Mouse (Mus musculus): ENCODE results near the gene Ugt1a8. TPM values are rescaled to one million over a fixed set of nuclear protein-coding genes. Genes with fewer than 3 reads are reported as not detected.

The Ugt1a8 gene
- polyA plus RNA-seq, 1 experiment from 2014 or later, result not detected

- peaks cover 21% of the 10 kb centered on the region for H3K36me3 ChIP-seq (replicated peaks)
- peaks cover 95% of the 10 kb centered on the region for H3K9me3 ChIP-seq
- H3K4me1 ChIP-seq, result no peaks in the 10 kb centered on the region
- WGBS, result 79% methylated on average over 13 of the region's 13 CpGs
- no peak overlapping the region for H3K4me3 ChIP-seq
- no peak for DNase-seq (ENCODE audit: low spot score)
- no peak overlapping the region for H3K27ac ChIP-seq (replicated peaks)
- H3K27me3 ChIP-seq (replicated peaks; ENCODE audit: low read depth, poor library complexity, severe bottlenecking), result no peaks in the 10 kb centered on the region
Observed at GRCm38 (mm10) chr1:88255989-88256754, 168.6 kb downstream of the Ugt1a8 start.

- Histone ChIP-seq H3K4me1 (no peaks in the 10 kb centered on the region), H3K27me3 (replicated peaks; ENCODE audit: low read depth, poor library complexity, severe bottlenecking) (no peaks in the 10 kb centered on the region), H3K36me3 (replicated peaks) (peaks cover 30% of the 10 kb centered on the region), H3K27ac (replicated peaks) (no peak overlapping the region), H3K4me3 (no peak overlapping the region), H3K9me3 (peaks cover 97% of the 10 kb centered on the region)
- 79% methylated on average over 10 of the region's 10 CpGs for WGBS
- DNase-seq (ENCODE audit: low spot score), result no peak
Observed at GRCm38 (mm10) chr1:88256886-88257663, 169.5 kb downstream of the Ugt1a8 start.

GRCm38 (mm10) chr1:88257681-88258080, 170.1 kb downstream of the Ugt1a8 start:
- no peak overlapping the region for H3K27ac ChIP-seq (replicated peaks)
- no peak overlapping the region for H3K4me3 ChIP-seq
- no peaks in the 10 kb centered on the region for H3K27me3 ChIP-seq (replicated peaks; ENCODE audit: low read depth, poor library complexity, severe bottlenecking)
- no peaks in the 10 kb centered on the region for H3K4me1 ChIP-seq
- H3K36me3 ChIP-seq (replicated peaks), result peaks cover 36% of the 10 kb centered on the region
- peaks cover 95% of the 10 kb centered on the region for H3K9me3 ChIP-seq
- no peak for DNase-seq (ENCODE audit: low spot score)
- 81% methylated on average over 6 of the region's 6 CpGs for WGBS

DNA sequence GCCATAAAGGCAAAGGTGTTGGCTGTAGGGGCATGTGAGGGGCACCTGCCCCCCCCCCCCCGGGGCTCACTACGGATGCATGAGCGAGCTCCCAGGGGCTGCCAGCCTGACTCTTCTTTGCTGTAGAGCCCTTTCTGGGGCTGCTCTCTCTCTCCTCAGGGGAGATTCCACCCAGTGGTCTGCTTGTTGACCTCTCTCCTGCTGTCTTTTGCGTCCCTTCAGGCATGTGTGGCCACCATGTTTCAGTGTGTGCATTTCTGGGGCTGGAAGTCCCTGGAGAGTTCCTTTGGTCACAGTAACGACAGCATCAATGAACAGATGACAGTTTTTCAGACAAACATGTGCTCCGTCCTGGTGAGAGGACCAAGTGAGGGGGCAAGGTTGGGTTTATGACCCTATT, 170.7 kb downstream of the Ugt1a8 start:
- 72% methylated on average over 6 of the region's 6 CpGs for WGBS
- no peak overlapping the region for H3K27ac ChIP-seq (replicated peaks)
- DNase-seq (ENCODE audit: low spot score), result no peak
- H3K4me3 ChIP-seq, result no peak overlapping the region
- H3K27me3 ChIP-seq (replicated peaks; ENCODE audit: low read depth, poor library complexity, severe bottlenecking), result no peaks in the 10 kb centered on the region
- H3K36me3 ChIP-seq (replicated peaks), result peaks cover 43% of the 10 kb centered on the region
- H3K4me1 ChIP-seq, result no peaks in the 10 kb centered on the region
- peaks cover 95% of the 10 kb centered on the region for H3K9me3 ChIP-seq

DNA sequence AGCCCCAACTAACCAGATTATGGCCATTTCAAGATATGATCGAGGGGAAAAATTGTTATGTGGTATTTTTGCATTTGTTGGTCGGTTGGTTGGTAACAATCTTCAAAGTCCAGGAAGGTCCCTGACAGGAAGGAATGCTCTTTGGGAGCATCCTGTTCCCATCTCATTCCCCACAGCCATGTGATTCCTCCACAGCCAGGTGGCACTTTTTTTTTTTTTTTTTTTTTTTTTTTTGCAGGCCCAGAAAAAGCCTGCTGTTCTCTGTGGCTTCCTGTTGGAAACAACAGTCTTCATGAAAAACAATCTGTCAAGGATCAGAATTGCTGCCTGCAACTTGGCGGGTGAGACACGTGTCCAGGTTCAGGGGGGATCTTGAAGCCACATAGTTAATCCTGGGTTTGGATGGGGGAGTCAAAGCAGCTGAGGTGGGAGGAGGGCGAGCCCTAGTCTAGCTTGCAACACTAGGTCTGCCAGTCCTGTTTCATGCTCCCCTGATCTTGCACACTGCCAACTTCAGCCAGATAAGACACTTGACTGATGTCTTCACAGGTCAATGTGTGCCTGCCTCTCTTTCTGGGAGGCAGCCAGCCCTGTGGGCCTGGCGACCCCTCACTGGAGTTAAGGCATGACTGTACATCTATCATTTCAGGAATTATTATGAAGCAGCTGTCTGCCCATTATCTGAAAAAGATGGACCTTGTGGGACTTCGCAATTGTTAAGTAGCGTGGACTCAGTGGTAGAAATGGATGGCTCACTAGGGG, 171.4 kb downstream of the Ugt1a8 start:
- WGBS, result 81% methylated on average over 8 of the region's 8 CpGs
- no peak for DNase-seq (ENCODE audit: low spot score)
- Histone ChIP-seq H3K4me3 (no peak overlapping the region), H3K9me3 (peaks cover 95% of the 10 kb centered on the region), H3K36me3 (replicated peaks) (peaks cover 50% of the 10 kb centered on the region), H3K27ac (replicated peaks) (no peak overlapping the region), H3K4me1 (no peaks in the 10 kb centered on the region), H3K27me3 (replicated peaks; ENCODE audit: low read depth, poor library complexity, severe bottlenecking) (no peaks in the 10 kb centered on the region)

GRCm38 (mm10) chr1:88259643-88260024, 172.0 kb downstream of the Ugt1a8 start:
- Histone ChIP-seq H3K4me1 (no peaks in the 10 kb centered on the region), H3K9me3 (peaks cover 94% of the 10 kb centered on the region), H3K36me3 (replicated peaks) (peaks cover 56% of the 10 kb centered on the region), H3K4me3 (no peak overlapping the region), H3K27me3 (replicated peaks; ENCODE audit: low read depth, poor library complexity, severe bottlenecking) (no peaks in the 10 kb centered on the region), H3K27ac (replicated peaks) (no peak overlapping the region)
- WGBS, result 77% methylated on average over 4 of the region's 4 CpGs
- no peak for DNase-seq (ENCODE audit: low spot score)

GRCm38 (mm10) chr1:88260114-88260513, 172.5 kb downstream of the Ugt1a8 start:
- Histone ChIP-seq H3K4me3 (no peak overlapping the region), H3K27ac (replicated peaks) (no peak overlapping the region), H3K36me3 (replicated peaks) (peaks cover 60% of the 10 kb centered on the region), H3K9me3 (peaks cover 94% of the 10 kb centered on the region), H3K4me1 (no peaks in the 10 kb centered on the region), H3K27me3 (replicated peaks; ENCODE audit: low read depth, poor library complexity, severe bottlenecking) (no peaks in the 10 kb centered on the region)
- DNase-seq (ENCODE audit: low spot score), result no peak
- 85% methylated on average over 6 of the region's 6 CpGs for WGBS

DNA sequence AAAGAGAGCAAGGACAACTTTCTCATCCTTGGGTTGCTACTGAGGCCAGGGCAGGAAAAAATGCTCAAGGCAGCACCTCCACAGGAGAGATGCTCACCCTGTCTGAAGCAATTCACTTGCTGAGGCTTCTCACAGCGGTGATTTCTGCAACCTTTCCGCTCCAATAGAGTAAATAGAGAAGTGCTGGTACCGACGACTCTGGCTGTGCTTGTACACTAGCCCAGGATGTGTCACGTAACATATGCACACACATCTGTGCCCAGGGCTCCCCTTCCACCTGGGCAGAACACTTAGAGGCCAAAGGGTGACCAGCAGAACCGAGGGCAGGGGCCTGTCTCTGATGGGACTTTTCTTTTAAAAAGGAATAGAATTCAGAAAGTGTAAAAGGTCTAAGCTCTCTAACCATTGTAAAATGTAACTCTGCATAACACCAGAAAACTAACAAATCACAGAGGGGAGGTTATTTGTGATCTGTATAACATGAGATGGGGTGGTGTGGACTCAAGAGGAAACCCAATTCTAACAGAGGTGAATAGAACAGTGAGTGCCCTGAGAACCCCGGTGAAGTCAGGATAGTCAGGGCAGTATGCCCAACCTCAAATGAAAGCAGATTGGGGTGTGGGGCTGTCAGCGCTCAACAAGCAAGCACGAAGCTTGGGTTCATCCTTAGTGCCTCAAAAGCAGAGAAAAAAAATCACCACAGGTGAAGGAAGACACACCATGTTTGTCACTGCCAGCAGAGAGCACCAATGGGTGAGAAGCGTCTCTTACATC, 173.2 kb downstream of the Ugt1a8 start:
- H3K27ac ChIP-seq (replicated peaks), result no peak overlapping the region
- 85% methylated on average over 10 of the region's 10 CpGs for WGBS
- no peaks in the 10 kb centered on the region for H3K4me1 ChIP-seq
- peaks cover 67% of the 10 kb centered on the region for H3K36me3 ChIP-seq (replicated peaks)
- no peaks in the 10 kb centered on the region for H3K27me3 ChIP-seq (replicated peaks; ENCODE audit: low read depth, poor library complexity, severe bottlenecking)
- H3K9me3 ChIP-seq, result peaks cover 94% of the 10 kb centered on the region
- H3K4me3 ChIP-seq, result no peak overlapping the region
- DNase-seq (ENCODE audit: low spot score), result no peak

DNA sequence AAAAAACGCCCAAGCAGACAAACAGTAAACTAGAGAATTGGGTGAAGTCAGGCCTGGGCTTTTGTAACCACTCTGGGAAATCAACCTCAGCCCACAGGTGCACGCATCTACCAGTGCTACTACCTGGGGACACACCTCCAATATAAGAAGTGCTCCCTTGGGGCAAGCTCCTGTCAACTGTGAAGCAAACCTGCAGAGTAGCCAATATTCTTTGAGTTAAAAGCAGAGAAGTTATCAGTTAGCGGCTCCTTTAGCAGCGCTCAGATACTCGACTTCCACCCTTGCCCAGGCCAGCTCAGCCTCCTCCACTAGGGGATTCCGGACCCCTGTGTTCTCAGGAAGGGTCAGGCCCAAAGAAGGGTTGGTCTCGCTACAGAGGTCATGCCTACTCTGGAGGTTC, 174.1 kb downstream of the Ugt1a8 start:
- H3K4me3 ChIP-seq, result no peak overlapping the region
- WGBS, result 89% methylated on average over 7 of the region's 7 CpGs
- no peaks in the 10 kb centered on the region for H3K4me1 ChIP-seq
- peaks cover 93% of the 10 kb centered on the region for H3K9me3 ChIP-seq
- no peak overlapping the region for H3K27ac ChIP-seq (replicated peaks)
- DNase-seq (ENCODE audit: low spot score), result no peak
- H3K27me3 ChIP-seq (replicated peaks; ENCODE audit: low read depth, poor library complexity, severe bottlenecking), result no peaks in the 10 kb centered on the region
- H3K36me3 ChIP-seq (replicated peaks), result peaks cover 76% of the 10 kb centered on the region

GRCm38 (mm10) chr1:88262255-88262654, 174.6 kb downstream of the Ugt1a8 start:
- no peak overlapping the region for H3K4me3 ChIP-seq
- WGBS, result 91% methylated on average over 4 of the region's 4 CpGs
- H3K27ac ChIP-seq (replicated peaks), result no peak overlapping the region
- H3K9me3 ChIP-seq, result peaks cover 93% of the 10 kb centered on the region
- DNase-seq (ENCODE audit: low spot score), result no peak
- H3K4me1 ChIP-seq, result no peaks in the 10 kb centered on the region
- H3K27me3 ChIP-seq (replicated peaks; ENCODE audit: low read depth, poor library complexity, severe bottlenecking), result no peaks in the 10 kb centered on the region
- peaks cover 82% of the 10 kb centered on the region for H3K36me3 ChIP-seq (replicated peaks)

DNA sequence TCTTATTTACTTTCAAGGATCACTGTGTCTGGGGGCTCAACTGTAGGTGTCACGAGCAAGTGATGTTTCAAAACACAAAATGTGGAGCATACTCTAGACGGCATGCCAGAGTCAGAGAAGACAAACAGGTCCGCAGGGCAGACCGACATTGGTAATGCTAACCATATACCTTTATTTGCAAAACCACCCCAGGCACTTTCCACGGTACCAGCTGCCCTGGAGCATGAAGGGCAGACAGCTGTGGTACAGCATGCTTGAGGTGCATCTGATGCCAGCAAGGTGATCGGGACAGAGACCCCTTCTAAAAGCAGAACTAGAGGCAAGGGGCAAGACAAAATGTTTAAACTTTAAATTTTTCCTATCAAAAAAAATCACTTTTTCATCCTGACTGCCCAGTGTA, 175.3 kb downstream of the Ugt1a8 start:
- WGBS, result 78% methylated on average over 6 of the region's 6 CpGs
- DNase-seq (ENCODE audit: low spot score), result no peak
- Histone ChIP-seq H3K36me3 (replicated peaks) (peaks cover 89% of the 10 kb centered on the region), H3K27me3 (replicated peaks; ENCODE audit: low read depth, poor library complexity, severe bottlenecking) (no peaks in the 10 kb centered on the region), H3K4me3 (no peak overlapping the region), H3K4me1 (no peaks in the 10 kb centered on the region), H3K27ac (replicated peaks) (no peak overlapping the region), H3K9me3 (peaks cover 87% of the 10 kb centered on the region)

- WGBS, result 89% methylated on average over 5 of the region's 5 CpGs
- DNase-seq (ENCODE audit: low spot score), result no peak
- no peak overlapping the region for H3K4me3 ChIP-seq
- no peaks in the 10 kb centered on the region for H3K27me3 ChIP-seq (replicated peaks; ENCODE audit: low read depth, poor library complexity, severe bottlenecking)
- H3K9me3 ChIP-seq, result peaks cover 82% of the 10 kb centered on the region
- H3K27ac ChIP-seq (replicated peaks), result no peak overlapping the region
- no peaks in the 10 kb centered on the region for H3K4me1 ChIP-seq
- peaks cover 97% of the 10 kb centered on the region for H3K36me3 ChIP-seq (replicated peaks)
Observed at GRCm38 (mm10) chr1:88263778-88264177, 176.2 kb downstream of the Ugt1a8 start.

Data from embryonic facial prominence, embryonic 10.5 days (tissue).